Mouse (Mus musculus): ENCODE measurements at regions not wholly inside any gene's neighbourhood (a gene's known extent, or its start where the extent isn't known, plus 50 kb on each side); places are given as distances from the start of the nearest gene placed in this dataset.
"Not testable (repeated sequence)": the region's sequence is repeated elsewhere in the genome, so short reads cannot be mapped to it uniquely, and the experiment has no call there.

DNA sequence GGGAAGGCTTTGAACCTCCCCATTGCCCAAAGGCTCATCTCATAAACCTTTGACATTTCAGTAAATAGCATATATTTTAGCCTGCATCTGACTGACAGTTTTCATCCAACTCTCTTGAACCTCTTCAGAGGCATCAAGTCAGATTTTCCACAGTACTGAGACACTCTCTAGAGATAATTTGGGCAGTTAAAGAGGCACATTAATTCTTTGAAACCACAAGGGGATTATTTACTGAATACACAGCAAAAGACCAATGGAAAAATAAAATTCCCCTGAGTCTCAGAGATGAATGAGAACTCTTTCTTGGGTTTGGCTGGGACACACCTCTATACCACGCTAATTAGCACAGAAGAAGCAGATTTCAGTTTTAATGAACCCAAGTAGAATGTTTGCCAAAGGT lies 258.5 kb upstream of the Steap4 start:
- Histone ChIP-seq H3K4me2 (no peak overlapping the region), H3K27me3 (ENCODE audit: control insufficient read depth, insufficient read depth, low read length) (no peaks in the 10 kb centered on the region), H3K9ac (ENCODE audit: low read depth, low read length) (no peak overlapping the region), H3K27ac (ENCODE audit: low read depth, low read length) (no peak overlapping the region), H3K9me3 (replicated peaks; ENCODE audit: control insufficient read depth, low read length) (no peaks in the 10 kb centered on the region), H3K4me3 (ENCODE audit: low read depth, low read length) (no peak overlapping the region), H3K36me3 (ENCODE audit: control insufficient read depth, insufficient read depth, low read length) (no peaks in the 10 kb centered on the region), H3K4me1 (ENCODE audit: control insufficient read depth, insufficient read depth, low read length) (no peaks in the 10 kb centered on the region)
- ATAC-seq (replicated peaks; ENCODE audit: insufficient number of reproducible peaks, low FRiP score, low TSS enrichment), result no peak
- WGBS (ENCODE audit: insufficient replicate concordance), result 69% methylated on average over 1 of the region's 1 CpGs

- H3K9ac ChIP-seq (ENCODE audit: low read depth, low read length), result no peak overlapping the region
- no peak overlapping the region for H3K4me3 ChIP-seq (ENCODE audit: low read depth, low read length)
Measured at GRCm38 (mm10) chr5:7719557-7719956, 240.7 kb upstream of the Steap4 start.

DNA sequence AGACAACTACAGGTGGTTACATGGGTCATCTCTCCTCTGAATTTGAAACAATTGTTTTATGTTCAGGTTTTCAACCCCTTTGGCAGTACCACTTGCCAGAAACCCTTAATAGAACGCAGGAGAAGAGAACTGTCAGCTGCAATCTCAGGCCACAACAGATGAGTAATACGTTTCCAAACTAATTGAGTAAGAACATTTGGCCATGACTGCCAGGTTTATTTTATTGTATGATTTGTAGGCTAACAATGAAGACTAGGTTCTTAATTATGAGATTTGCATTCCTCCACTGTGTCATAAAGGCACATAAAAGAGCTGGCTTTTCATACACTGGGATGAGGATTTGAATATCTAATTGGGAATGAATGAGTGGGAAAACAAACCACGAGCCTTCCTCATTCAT lies 240.2 kb upstream of the Steap4 start:
- H3K4me2 ChIP-seq, result no peak overlapping the region
- H3K36me3 ChIP-seq (ENCODE audit: control insufficient read depth, insufficient read depth, low read length), result no peaks in the 10 kb centered on the region
- no peak overlapping the region for H3K4me3 ChIP-seq (ENCODE audit: low read depth, low read length)
- 76% methylated on average over 3 of the region's 3 CpGs for WGBS (ENCODE audit: insufficient replicate concordance)
- H3K9me3 ChIP-seq (replicated peaks; ENCODE audit: control insufficient read depth, low read length), result no peaks in the 10 kb centered on the region
- no peak for ATAC-seq (replicated peaks; ENCODE audit: insufficient number of reproducible peaks, low FRiP score, low TSS enrichment)
- H3K9ac ChIP-seq (ENCODE audit: low read depth, low read length), result no peak overlapping the region
- no peaks in the 10 kb centered on the region for H3K4me1 ChIP-seq (ENCODE audit: control insufficient read depth, insufficient read depth, low read length)
- H3K27me3 ChIP-seq (ENCODE audit: control insufficient read depth, insufficient read depth, low read length), result no peaks in the 10 kb centered on the region
- H3K27ac ChIP-seq (ENCODE audit: low read depth, low read length), result no peak overlapping the region

More at GRCm38 (mm10) chr5:7719557-7719956, 240.7 kb upstream of the Steap4 start:
- no peaks in the 10 kb centered on the region for H3K27me3 ChIP-seq (ENCODE audit: control insufficient read depth, insufficient read depth, low read length)
- no peak overlapping the region for H3K27ac ChIP-seq (ENCODE audit: low read depth, low read length)
- H3K36me3 ChIP-seq (ENCODE audit: control insufficient read depth, insufficient read depth, low read length), result no peaks in the 10 kb centered on the region
- H3K4me2 ChIP-seq, result no peak overlapping the region
- no peaks in the 10 kb centered on the region for H3K9me3 ChIP-seq (replicated peaks; ENCODE audit: control insufficient read depth, low read length)
- ATAC-seq (replicated peaks; ENCODE audit: insufficient number of reproducible peaks, low FRiP score, low TSS enrichment), result no peak
- H3K4me1 ChIP-seq (ENCODE audit: control insufficient read depth, insufficient read depth, low read length), result no peaks in the 10 kb centered on the region

DNA sequence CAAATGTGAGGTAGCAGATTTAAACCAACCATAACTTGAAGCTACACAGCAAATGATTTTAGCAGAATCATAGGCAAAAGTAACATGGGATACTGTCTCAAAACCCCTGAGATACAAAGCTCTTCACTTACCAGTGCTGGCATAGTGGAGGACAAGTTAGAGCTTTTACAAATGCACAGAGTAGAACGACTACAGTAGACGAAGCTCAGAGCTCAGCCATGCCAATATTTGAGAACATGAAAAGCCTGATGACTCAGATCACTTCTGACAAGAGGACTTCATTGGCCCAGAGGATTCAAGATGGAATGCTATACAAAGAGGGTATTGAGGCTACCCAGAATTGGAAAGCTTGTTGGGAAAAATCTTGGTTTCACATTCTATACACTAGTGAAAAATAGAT lies 239.6 kb upstream of the Steap4 start:
- ATAC-seq (replicated peaks; ENCODE audit: insufficient number of reproducible peaks, low FRiP score, low TSS enrichment), result no peak
- Histone ChIP-seq H3K4me1 (ENCODE audit: control insufficient read depth, insufficient read depth, low read length) (no peaks in the 10 kb centered on the region), H3K9me3 (replicated peaks; ENCODE audit: control insufficient read depth, low read length) (no peaks in the 10 kb centered on the region), H3K27ac (ENCODE audit: low read depth, low read length) (no peak overlapping the region), H3K36me3 (ENCODE audit: control insufficient read depth, insufficient read depth, low read length) (no peaks in the 10 kb centered on the region), H3K9ac (ENCODE audit: low read depth, low read length) (no peak overlapping the region), H3K4me3 (ENCODE audit: low read depth, low read length) (no peak overlapping the region), H3K27me3 (ENCODE audit: control insufficient read depth, insufficient read depth, low read length) (no peaks in the 10 kb centered on the region), H3K4me2 (no peak overlapping the region)
- WGBS (ENCODE audit: insufficient replicate concordance), result 79% methylated on average over 2 of the region's 2 CpGs

- ATAC-seq (replicated peaks; ENCODE audit: insufficient number of reproducible peaks, low FRiP score, low TSS enrichment); H3K4me1 ChIP-seq (ENCODE audit: control insufficient read depth, insufficient read depth, low read length); H3K27me3 ChIP-seq (ENCODE audit: control insufficient read depth, insufficient read depth, low read length); H3K9ac ChIP-seq (ENCODE audit: low read depth, low read length); H3K4me3 ChIP-seq (ENCODE audit: low read depth, low read length); H3K4me2 ChIP-seq; H3K9me3 ChIP-seq (replicated peaks; ENCODE audit: control insufficient read depth, low read length); H3K36me3 ChIP-seq (ENCODE audit: control insufficient read depth, insufficient read depth, low read length); H3K27ac ChIP-seq (ENCODE audit: low read depth, low read length): not testable (repeated sequence)
- WGBS (ENCODE audit: insufficient replicate concordance), result 66% methylated on average over 2 of the region's 2 CpGs
Measured at GRCm38 (mm10) chr5:7732566-7732965, 227.7 kb upstream of the Steap4 start.

DNA sequence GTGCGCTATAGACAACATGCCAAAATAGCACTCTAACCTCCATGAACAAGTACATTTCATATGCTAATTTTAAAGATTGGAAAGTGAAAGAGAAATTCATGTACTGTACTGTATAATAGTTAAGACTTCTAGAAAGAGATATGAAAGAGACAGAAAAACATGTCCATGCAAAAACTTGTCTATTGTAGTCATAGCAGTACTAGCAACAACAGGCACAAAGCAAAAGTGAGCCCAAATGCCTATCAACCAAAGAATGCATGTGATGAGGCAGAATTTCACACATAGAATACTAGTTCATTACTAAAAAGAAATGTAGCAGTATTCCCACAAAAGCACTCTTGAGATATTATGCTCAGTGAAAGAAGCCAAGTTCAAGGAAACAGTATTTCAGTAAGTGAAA lies 180.4 kb upstream of the Steap4 start:
- Histone ChIP-seq H3K4me2 (no peak overlapping the region), H3K9me3 (replicated peaks; ENCODE audit: control insufficient read depth, low read length) (no peaks in the 10 kb centered on the region), H3K4me3 (ENCODE audit: low read depth, low read length) (no peak overlapping the region), H3K36me3 (ENCODE audit: control insufficient read depth, insufficient read depth, low read length) (no peaks in the 10 kb centered on the region), H3K4me1 (ENCODE audit: control insufficient read depth, insufficient read depth, low read length) (no peaks in the 10 kb centered on the region), H3K27ac (ENCODE audit: low read depth, low read length) (no peak overlapping the region), H3K27me3 (ENCODE audit: control insufficient read depth, insufficient read depth, low read length) (no peaks in the 10 kb centered on the region), H3K9ac (ENCODE audit: low read depth, low read length) (no peak overlapping the region)
- 86% methylated on average over 1 of the region's 1 CpGs for WGBS (ENCODE audit: insufficient replicate concordance)
- no peak for ATAC-seq (replicated peaks; ENCODE audit: insufficient number of reproducible peaks, low FRiP score, low TSS enrichment)

- no peaks in the 10 kb centered on the region for H3K9me3 ChIP-seq (replicated peaks; ENCODE audit: control insufficient read depth, low read length)
- ATAC-seq (replicated peaks; ENCODE audit: insufficient number of reproducible peaks, low FRiP score, low TSS enrichment), result no peak
- no peak overlapping the region for H3K4me3 ChIP-seq (ENCODE audit: low read depth, low read length)
- no peaks in the 10 kb centered on the region for H3K27me3 ChIP-seq (ENCODE audit: control insufficient read depth, insufficient read depth, low read length)
- H3K4me2 ChIP-seq, result no peak overlapping the region
- H3K27ac ChIP-seq (ENCODE audit: low read depth, low read length), result no peak overlapping the region
- H3K36me3 ChIP-seq (ENCODE audit: control insufficient read depth, insufficient read depth, low read length), result no peaks in the 10 kb centered on the region
- H3K4me1 ChIP-seq (ENCODE audit: control insufficient read depth, insufficient read depth, low read length), result no peaks in the 10 kb centered on the region
- no peak overlapping the region for H3K9ac ChIP-seq (ENCODE audit: low read depth, low read length)
- WGBS (ENCODE audit: insufficient replicate concordance), result 84% methylated on average over 1 of the region's 1 CpGs
Measured at GRCm38 (mm10) chr5:7782235-7782634, 178.0 kb upstream of the Steap4 start.

GRCm38 (mm10) chr5:7788406-7788805 lies 171.9 kb upstream of the Steap4 start:
- ATAC-seq (replicated peaks; ENCODE audit: insufficient number of reproducible peaks, low FRiP score, low TSS enrichment), result no peak
- Histone ChIP-seq H3K4me2 (no peak overlapping the region), H3K9me3 (replicated peaks; ENCODE audit: control insufficient read depth, low read length) (no peaks in the 10 kb centered on the region), H3K27me3 (ENCODE audit: control insufficient read depth, insufficient read depth, low read length) (no peaks in the 10 kb centered on the region), H3K27ac (ENCODE audit: low read depth, low read length) (no peak overlapping the region), H3K36me3 (ENCODE audit: control insufficient read depth, insufficient read depth, low read length) (no peaks in the 10 kb centered on the region), H3K9ac (ENCODE audit: low read depth, low read length) (no peak overlapping the region), H3K4me1 (ENCODE audit: control insufficient read depth, insufficient read depth, low read length) (no peaks in the 10 kb centered on the region), H3K4me3 (ENCODE audit: low read depth, low read length) (no peak overlapping the region)
- 73% methylated on average over 5 of the region's 5 CpGs for WGBS (ENCODE audit: insufficient replicate concordance)

- H3K36me3 ChIP-seq (ENCODE audit: control insufficient read depth, insufficient read depth, low read length), result no peaks in the 10 kb centered on the region
- H3K4me3 ChIP-seq (ENCODE audit: low read depth, low read length), result no peak overlapping the region
- no peaks in the 10 kb centered on the region for H3K4me1 ChIP-seq (ENCODE audit: control insufficient read depth, insufficient read depth, low read length)
- H3K27me3 ChIP-seq (ENCODE audit: control insufficient read depth, insufficient read depth, low read length), result no peaks in the 10 kb centered on the region
- H3K4me2 ChIP-seq, result no peak overlapping the region
- no peak overlapping the region for H3K27ac ChIP-seq (ENCODE audit: low read depth, low read length)
- WGBS (ENCODE audit: insufficient replicate concordance), result 86% methylated on average over 1 of the region's 1 CpGs
- no peaks in the 10 kb centered on the region for H3K9me3 ChIP-seq (replicated peaks; ENCODE audit: control insufficient read depth, low read length)
- H3K9ac ChIP-seq (ENCODE audit: low read depth, low read length), result no peak overlapping the region
- ATAC-seq (replicated peaks; ENCODE audit: insufficient number of reproducible peaks, low FRiP score, low TSS enrichment), result no peak
Measured at GRCm38 (mm10) chr5:7789126-7789525, 171.1 kb upstream of the Steap4 start.

Measured in heart, embryonic 11.5 days (tissue).